Mouse (Mus musculus): ENCODE results near the gene Mak.

GRCm38 (mm10) chr13:41030098-41030497 is 49.4 kb downstream of the Mak start:
- TF ChIP-seq CTCF (IDR thresholded peaks at IDR 0.05; ENCODE audit: borderline replicate concordance, control insufficient read depth, extremely low read depth, insufficient read depth, low read length, poor library complexity) = no peak
- TF ChIP-seq POLR2A (IDR thresholded peaks at IDR 0.05; ENCODE audit: control insufficient read depth, extremely low read depth, insufficient read depth, low read length, poor library complexity) = no peak

Data from thymus, adult 2 months (tissue).